Mouse (Mus musculus) forebrain, postnatal 0 days (tissue): ENCODE data around the gene Mlxip. TPM values are rescaled to one million over a fixed set of nuclear protein-coding genes. Genes with fewer than 3 reads are reported as not detected.

Experiments used
- ATAC-seq: fragments of 200-750 bp; cut with Nextera tagmentation; 2 replicates; pipeline ENCODE4 v1.8.0; 2017; ENCODE audit warnings: mild to moderate bottlenecking, moderate library complexity
- DNase-seq: peaks from one replicate; pipeline ENCODE4 v3.0.0-alpha.2; 2015
- H3K27ac ChIP-seq: fragments of 300-500 bp; sonication (generic); 2 replicates; pipeline ENCODE4 v1.5.1; 2014; ENCODE audit warnings: low read depth, mild to moderate bottlenecking, antibody characterized with exemption, low read length, moderate library complexity, mixed read lengths
- H3K27me3 ChIP-seq: fragments of 300-500 bp; sonication (generic); 2 replicates; pipeline ENCODE4 v1.6.1; 2014; ENCODE audit warnings: mild to moderate bottlenecking, low read length, mixed read lengths; ENCODE audit not compliant: insufficient read depth
- H3K36me3 ChIP-seq: fragments of 300-500 bp; sonication (generic); 2 replicates; pipeline ENCODE4 v1.6.1; 2014; ENCODE audit warnings: mild to moderate bottlenecking, moderate library complexity; ENCODE audit not compliant: insufficient read depth
- H3K4me1 ChIP-seq: fragments of 300-500 bp; sonication (generic); 2 replicates; pipeline ENCODE4 v1.6.1; 2014; ENCODE audit warnings: antibody characterized with exemption; ENCODE audit not compliant: insufficient read depth
- H3K4me2 ChIP-seq: fragments of 300-500 bp; sonication (generic); 2 replicates; pipeline ENCODE4 v1.6.1; 2014; ENCODE audit warnings: low read depth, mild to moderate bottlenecking, moderate library complexity
- H3K4me3 ChIP-seq: fragments of 300-500 bp; sonication (generic); 2 replicates; pipeline ENCODE4 v1.5.1; 2014; ENCODE audit warnings: low read depth, low read length, mixed read lengths
- H3K9ac ChIP-seq: fragments of 300-500 bp; sonication (generic); 2 replicates; pipeline ENCODE4 v1.6.1; 2014; ENCODE audit warnings: mild to moderate bottlenecking
- H3K9me3 ChIP-seq: fragments of 300-500 bp; sonication (generic); 2 replicates; pipeline ENCODE4 v1.6.1; 2016; ENCODE audit warnings: low read length
- CTCF ChIP-seq: sonication (generic); IDR thresholded peaks from 2 replicates; pipeline ENCODE4 v1.5.1; 2016; ENCODE audit warnings: antibody characterized with exemption, control low read depth, low read depth
- WGBS: fragments of 180-500 bp; shearing (Covaris S2); extraction: QIAGEN DNeasy Blood & Tissue Kit; methylation state at CpG from one replicate; pipeline ENCODE4 v1.1.7; 2014; 5-methylcytosine and 5-hydroxymethylcytosine counted together
- polyA plus RNA-seq: library from polyadenylated mRNA; unstranded; fragments of >200 nt; fragmentation: Nextera tagmentation; extraction: Ambion mirVana; gene quantifications from 2 replicates; pipeline ENCODE4 v1.2.1, GENCODE M21; 2015
- total RNA-seq: library from RNA; depleted of rRNA; stranded (reverse); fragments of >200 nt; gene quantifications from 2 replicates; pipeline ENCODE4 v1.2.3, GENCODE M21; 2014

Mlxip gene
- total and polyA plus RNA-seq, 2 experiments from 2014 or later, result 13.3 to 17.4 TPM

DNA sequence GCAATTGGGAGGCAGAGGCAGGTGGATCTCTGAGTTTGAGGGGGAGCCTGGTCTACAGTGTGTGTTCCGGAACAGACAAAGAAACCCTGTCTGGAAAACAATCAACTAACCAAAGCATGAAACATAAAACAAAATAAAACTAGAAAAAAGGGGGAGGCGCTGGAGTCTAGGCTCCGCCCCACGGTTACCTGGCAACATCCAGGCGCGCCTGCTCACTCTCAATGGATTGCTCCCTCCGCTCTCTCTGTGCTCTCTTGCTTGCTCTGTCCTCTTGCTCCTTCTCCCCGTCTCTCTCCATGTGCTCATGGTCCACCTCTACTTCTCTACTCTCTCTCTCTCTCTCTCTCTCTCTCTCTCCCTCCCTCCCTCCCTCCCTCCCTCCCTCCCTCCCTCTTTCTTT, 11.9 kb upstream of the Mlxip start:
- Histone ChIP-seq H3K27ac (no peak overlapping the region), H3K4me1 (no peaks in the 10 kb centered on the region), H3K4me3 (no peak overlapping the region), H3K36me3 (no peaks in the 10 kb centered on the region), H3K27me3 (no peaks in the 10 kb centered on the region), H3K9ac (no peak overlapping the region), H3K4me2 (no peak overlapping the region), H3K9me3 (no peaks in the 10 kb centered on the region)
- no peak for TF ChIP-seq CTCF
- DNase-seq, result no peak
- ATAC-seq, result no peak
- WGBS, result 88% methylated on average over 8 of the region's 8 CpGs

DNA sequence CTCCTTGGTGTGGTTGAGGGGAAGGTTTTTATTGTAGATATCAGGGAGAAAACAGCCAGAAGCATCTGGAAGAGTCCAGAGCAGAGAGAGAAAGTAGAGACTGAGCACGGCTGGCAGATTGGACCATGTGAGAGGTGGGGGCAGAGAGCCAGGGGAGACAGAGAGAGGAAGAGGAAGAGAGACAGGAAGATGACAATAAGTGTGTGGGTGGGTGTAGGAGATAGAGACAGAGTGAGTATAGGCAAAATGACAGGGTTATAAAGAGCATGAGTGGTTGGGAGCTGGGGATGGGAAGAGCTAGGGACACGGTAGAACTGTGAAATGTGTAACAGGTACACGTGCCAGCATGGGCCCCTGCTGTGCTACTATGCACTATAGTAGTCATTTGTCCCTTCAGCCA, 6.1 kb upstream of the Mlxip start:
- ATAC-seq (no peak), DNase-seq (no peak)
- H3K9me3 ChIP-seq, result no peaks in the 10 kb centered on the region
- no peak overlapping the region for H3K4me3 ChIP-seq
- TF ChIP-seq CTCF, result no peak
- no peak overlapping the region for H3K9ac ChIP-seq
- 22% methylated on average over 3 of the region's 3 CpGs for WGBS
- no peaks in the 10 kb centered on the region for H3K36me3 ChIP-seq
- no peaks in the 10 kb centered on the region for H3K27me3 ChIP-seq
- H3K4me2 ChIP-seq, result no peak overlapping the region
- no peak overlapping the region for H3K27ac ChIP-seq
- H3K4me1 ChIP-seq, result no peaks in the 10 kb centered on the region

DNA sequence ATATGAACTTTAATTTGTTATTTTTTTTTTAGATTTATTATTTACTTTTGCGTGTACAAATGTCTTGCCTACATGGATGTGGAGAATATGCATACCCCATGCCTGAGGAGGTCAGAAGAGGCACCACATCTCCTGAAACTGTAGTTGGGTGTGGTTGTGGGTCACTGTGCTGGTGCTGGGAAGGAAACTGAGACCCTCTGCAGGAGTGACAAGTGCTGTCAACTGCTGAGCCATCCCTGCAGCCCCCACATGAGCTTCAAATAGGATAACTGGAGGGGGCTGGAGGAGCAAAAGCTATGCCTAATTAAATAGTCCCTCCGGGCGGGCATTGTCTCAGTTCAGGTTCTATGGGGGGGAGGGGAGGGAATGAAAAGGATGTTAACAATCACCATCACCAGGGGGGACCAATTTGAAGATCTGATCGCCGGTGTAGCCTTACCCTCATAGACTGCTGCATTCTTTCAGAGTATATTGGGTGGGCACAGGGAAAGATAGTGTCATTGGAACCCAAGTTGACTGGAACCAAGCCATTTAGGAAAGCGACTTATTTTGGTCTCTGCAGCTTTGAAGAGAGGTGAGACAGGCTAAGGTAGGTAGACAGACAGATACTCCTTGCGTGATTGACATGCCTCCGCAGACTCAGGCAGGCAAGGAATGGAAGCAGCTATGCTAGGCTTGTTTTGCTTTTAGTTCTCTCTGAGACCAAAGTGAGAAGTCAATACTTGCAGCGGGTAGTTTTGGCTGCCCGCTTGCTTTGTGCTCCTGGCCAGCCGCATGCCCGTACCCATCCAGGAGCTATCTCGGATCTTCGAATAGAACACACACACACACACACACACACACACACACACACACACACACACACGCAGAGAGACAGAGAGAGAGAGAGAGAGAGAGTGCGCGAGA, 3.8 kb upstream of the Mlxip start:
- peaks cover 2% of the 10 kb centered on the region for H3K4me1 ChIP-seq
- no peak for ATAC-seq
- H3K27me3 ChIP-seq, result no peaks in the 10 kb centered on the region
- no peak overlapping the region for H3K27ac ChIP-seq
- H3K4me2 ChIP-seq, result peak overlapping the region; percentile 64
- H3K36me3 ChIP-seq, result no peaks in the 10 kb centered on the region
- peak overlapping the region; percentile 23; the same call in 1 of the 2 replicates for H3K9ac ChIP-seq
- peak overlapping the region; percentile 41 for H3K4me3 ChIP-seq
- no peaks in the 10 kb centered on the region for H3K9me3 ChIP-seq
- DNase-seq, result no peak
- 2% methylated on average over 16 of the region's 17 CpGs for WGBS
- TF ChIP-seq CTCF, result no peak

DNA sequence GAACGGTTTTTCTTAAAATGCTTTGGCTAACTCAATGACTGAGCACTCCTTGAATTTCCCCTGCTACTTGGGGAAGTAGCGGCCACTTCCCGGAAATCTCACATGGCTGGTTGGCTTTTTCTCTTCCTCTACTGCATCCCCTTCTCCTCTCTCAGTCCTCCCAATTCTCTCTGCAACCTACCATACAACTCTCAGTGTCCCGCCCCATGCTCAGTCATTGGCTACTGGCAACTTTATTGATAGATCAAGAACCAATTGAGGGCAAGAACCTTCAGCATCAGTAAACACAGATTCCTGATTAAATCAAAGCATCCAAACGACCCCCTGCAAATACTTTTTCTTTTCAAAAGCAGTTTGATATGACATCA, 3.2 kb upstream of the Mlxip start:
- Histone ChIP-seq H3K9me3 (no peaks in the 10 kb centered on the region), H3K4me1 (peaks cover 8% of the 10 kb centered on the region)
- ATAC-seq, result peak; percentile 71

GRCm38 (mm10) chr5:123393786-123394302, 754 bp upstream of the Mlxip start:
- peak overlapping the region; percentile 95 for H3K4me3 ChIP-seq
- H3K36me3 ChIP-seq, result no peaks in the 10 kb centered on the region
- peaks cover 29% of the 10 kb centered on the region for H3K4me1 ChIP-seq
- peak overlapping the region; percentile 79 for H3K4me2 ChIP-seq
- WGBS, result 20% methylated on average over 5 of the region's 5 CpGs
- H3K9me3 ChIP-seq, result no peaks in the 10 kb centered on the region
- H3K27me3 ChIP-seq, result no peaks in the 10 kb centered on the region
- H3K27ac ChIP-seq, result peak overlapping the region; percentile 71
- peak overlapping the region; percentile 91 for H3K9ac ChIP-seq
- DNase-seq, result no peak
- no peak for TF ChIP-seq CTCF
- 0 out of 2 replicates have a peak, but pooled peaks have one; percentile 0 for ATAC-seq

More for the DNA sequence above, 3.2 kb upstream of the Mlxip start:
- Histone ChIP-seq H3K27ac (no peak overlapping the region), H3K36me3 (no peaks in the 10 kb centered on the region), H3K9ac (peak overlapping the region; percentile 23; the same call in 1 of the 2 replicates), H3K4me2 (peak overlapping the region; percentile 64), H3K4me3 (peak overlapping the region; percentile 41), H3K27me3 (no peaks in the 10 kb centered on the region)
- TF ChIP-seq CTCF, result no peak
- 4% methylated on average over 5 of the region's 5 CpGs for WGBS
- DNase-seq, result peak; percentile 87

GRCm38 (mm10) chr5:123394957-123395881, 621 bp downstream of the Mlxip start:
- Histone ChIP-seq H3K4me3 (peak overlapping the region; percentile 95), H3K36me3 (no peaks in the 10 kb centered on the region), H3K9ac (peak overlapping the region; percentile 91), H3K27ac (peak overlapping the region; percentile 71), H3K27me3 (no peaks in the 10 kb centered on the region), H3K9me3 (no peaks in the 10 kb centered on the region), H3K4me2 (peak overlapping the region; percentile 79), H3K4me1 (peaks cover 29% of the 10 kb centered on the region)
- ATAC-seq (peak; percentile 12), DNase-seq (no peak)
- 1% methylated on average over 61 of the region's 65 CpGs for WGBS
- peak; percentile 17; the same call in 1 of the 2 replicates for TF ChIP-seq CTCF
